Mouse (Mus musculus) left cerebral cortex, adult 2 months (tissue): Measurements from ENCODE around the gene Pax5. TPM values are rescaled to one million over a fixed set of nuclear protein-coding genes. Genes with fewer than 3 reads are reported as not detected.

Source experiments
- DNase-seq, 2 experiments: peaks; one replicate each; pipeline ENCODE4 v3.0.0; 2021 to 2022; ENCODE audit warnings: low spot score in 2 of 2, mixed read lengths in 1 of 2; ENCODE audit errors: extremely low spot score in 1 of 2
- H3K27ac ChIP-seq: fragments of 200-600 bp; 2 replicates; pipeline ENCODE4 v1.8.1; 2022
- H3K4me3 ChIP-seq: fragments of 200-600 bp; 2 replicates; pipeline ENCODE4 v1.8.1; 2022
- CTCF ChIP-seq: fragments of 200-600 bp; IDR thresholded peaks from 2 replicates; pipeline ENCODE4 v1.8.1; 2022; ENCODE audit warnings: antibody characterized with exemption, mild to moderate bottlenecking, moderate library complexity
- intact Hi-C: fragments of 180-260 bp; cut with DNase I; formaldehyde crosslinking; loops from one replicate; pipeline ENCODE4 v1.15.1; 2025
- total RNA-seq, 2 experiments: library from RNA; stranded (reverse); gene quantifications; 2 replicates each; pipeline ENCODE4 v1.2.3; 2021

The Pax5 gene
- total RNA-seq, 2 experiments from 2014 or later: 0.51 TPM; not detected in 1

GRCm38 (mm10) chr4:44641831-44642587, 68.3 kb downstream of the Pax5 start:
- DNase-seq: no peak
- no peak overlapping the region for H3K27ac ChIP-seq
- TF ChIP-seq CTCF: no peak
- no peak overlapping the region for H3K4me3 ChIP-seq
- intact Hi-C loops: no loop called here

DNA sequence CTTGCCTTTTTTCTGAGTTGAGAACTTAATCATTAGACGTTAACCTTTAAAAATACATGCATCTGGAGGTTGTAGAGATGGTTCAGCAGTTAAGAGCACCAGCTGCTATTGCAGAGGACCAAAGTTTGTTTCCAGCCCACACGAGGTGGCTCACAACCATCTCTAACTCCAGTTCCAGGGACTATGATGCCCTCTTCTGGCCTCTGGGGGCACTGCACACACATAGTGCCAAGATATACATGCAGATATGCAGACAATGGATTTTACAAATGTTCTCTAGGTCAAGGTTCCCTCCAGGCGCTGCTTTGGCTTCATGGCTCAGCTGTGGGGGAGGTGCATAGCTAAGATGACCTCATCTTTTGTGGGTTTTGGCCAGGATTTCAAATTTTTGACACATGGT, 74.7 kb downstream of the Pax5 start:
- DNase-seq: no peak
- H3K4me3 ChIP-seq: no peak overlapping the region
- no peak overlapping the region for H3K27ac ChIP-seq
- TF ChIP-seq CTCF: no peak; the same call in none of the 2 replicates
- intact Hi-C loops: no loop called here

GRCm38 (mm10) chr4:44633694-44634524, 76.4 kb downstream of the Pax5 start:
- no peak for TF ChIP-seq CTCF
- DNase-seq: no peak
- intact Hi-C loops: no loop called here
- Histone ChIP-seq H3K27ac (no peak overlapping the region), H3K4me3 (no peak overlapping the region)

DNA sequence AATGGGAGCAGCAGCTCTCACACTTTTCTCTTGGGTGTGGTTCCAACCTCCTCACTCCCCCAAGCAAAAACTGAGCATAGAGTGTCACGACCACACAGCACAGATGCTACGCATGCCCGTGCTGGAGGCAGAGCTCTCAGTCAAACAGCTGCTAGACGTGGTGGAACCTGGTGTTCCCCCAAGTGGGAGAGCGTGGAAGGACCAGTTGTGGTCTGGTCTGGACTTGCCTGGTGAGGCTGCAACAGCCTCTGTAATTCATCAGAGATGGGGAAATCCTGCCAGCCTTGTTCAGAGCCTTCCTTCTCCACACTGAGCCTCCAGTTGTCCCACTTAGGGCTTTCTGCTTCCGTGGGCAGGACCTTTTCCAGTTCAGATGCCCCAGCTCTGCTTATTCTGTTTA, 80.2 kb downstream of the Pax5 start:
- no peak overlapping the region for H3K4me3 ChIP-seq
- no peak overlapping the region for H3K27ac ChIP-seq
- no peak for TF ChIP-seq CTCF
- intact Hi-C loops: no loop called here
- DNase-seq: no peak

DNA sequence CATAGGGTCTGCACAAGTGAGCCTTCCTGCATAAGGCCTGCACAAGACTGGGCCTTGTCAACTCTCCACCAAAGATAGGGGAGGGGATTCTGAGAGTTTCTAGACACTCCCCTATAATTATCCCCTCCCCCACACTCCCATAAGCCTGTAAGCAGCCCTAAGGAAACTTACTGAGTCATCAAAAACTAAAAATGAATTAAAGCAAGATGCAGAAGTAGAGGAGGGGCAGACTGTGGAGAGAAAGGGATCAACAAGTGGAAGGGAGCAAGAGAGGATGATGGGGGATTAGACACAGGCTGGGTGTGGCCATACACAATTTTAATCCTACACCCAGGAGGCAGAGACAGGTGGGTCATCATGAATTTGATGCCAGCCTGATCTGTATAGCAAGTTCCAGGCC, 82.4 kb downstream of the Pax5 start:
- intact Hi-C loops: no loop called here
- no peak for TF ChIP-seq CTCF
- DNase-seq: no peak
- Histone ChIP-seq H3K4me3 (no peak overlapping the region), H3K27ac (no peak overlapping the region)

DNA sequence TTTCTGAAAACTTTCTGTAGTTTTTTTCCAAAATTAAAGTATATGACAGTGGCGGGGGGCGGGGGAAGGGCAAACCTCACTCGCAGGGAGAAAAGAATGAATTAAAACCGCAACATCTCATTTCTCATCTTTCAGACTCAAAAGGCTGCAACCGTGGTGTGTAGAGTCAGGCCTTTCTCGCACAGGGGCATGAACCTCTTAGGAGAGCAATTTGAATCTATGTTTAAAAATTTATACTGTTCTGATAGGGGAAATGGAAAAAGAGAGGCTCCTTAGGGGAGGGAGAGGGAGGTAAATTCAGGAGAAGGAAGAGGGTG, 85.2 kb downstream of the Pax5 start:
- no peak for DNase-seq

GRCm38 (mm10) chr4:44624232-44625107, 85.8 kb downstream of the Pax5 start:
- DNase-seq: no peak
- Histone ChIP-seq H3K27ac (no peak overlapping the region), H3K4me3 (no peak overlapping the region)
- no peak for TF ChIP-seq CTCF
- intact Hi-C loops: no loop called here

More for the DNA sequence above, 85.2 kb downstream of the Pax5 start:
- Histone ChIP-seq H3K27ac (no peak overlapping the region), H3K4me3 (no peak overlapping the region)
- intact Hi-C loops: no loop called here
- no peak for TF ChIP-seq CTCF

DNA sequence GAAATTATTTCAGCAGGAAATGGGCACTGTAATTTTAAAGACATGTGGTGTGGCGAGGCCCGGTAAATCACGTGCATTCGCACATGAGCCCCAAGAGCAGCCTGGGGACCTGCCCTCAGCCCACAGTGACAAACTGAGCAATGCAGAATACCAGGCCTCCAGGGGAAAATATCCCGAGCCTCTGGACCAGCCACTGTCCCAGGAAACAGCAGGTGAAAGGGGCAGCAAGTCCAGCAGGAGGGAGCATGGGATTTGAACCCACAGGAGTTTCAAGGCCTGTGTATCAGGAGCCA, 86.9 kb downstream of the Pax5 start:
- Histone ChIP-seq H3K4me3 (no peak overlapping the region), H3K27ac (no peak overlapping the region)
- intact Hi-C loops: no loop called here
- no peak for TF ChIP-seq CTCF
- DNase-seq: no peak

DNA sequence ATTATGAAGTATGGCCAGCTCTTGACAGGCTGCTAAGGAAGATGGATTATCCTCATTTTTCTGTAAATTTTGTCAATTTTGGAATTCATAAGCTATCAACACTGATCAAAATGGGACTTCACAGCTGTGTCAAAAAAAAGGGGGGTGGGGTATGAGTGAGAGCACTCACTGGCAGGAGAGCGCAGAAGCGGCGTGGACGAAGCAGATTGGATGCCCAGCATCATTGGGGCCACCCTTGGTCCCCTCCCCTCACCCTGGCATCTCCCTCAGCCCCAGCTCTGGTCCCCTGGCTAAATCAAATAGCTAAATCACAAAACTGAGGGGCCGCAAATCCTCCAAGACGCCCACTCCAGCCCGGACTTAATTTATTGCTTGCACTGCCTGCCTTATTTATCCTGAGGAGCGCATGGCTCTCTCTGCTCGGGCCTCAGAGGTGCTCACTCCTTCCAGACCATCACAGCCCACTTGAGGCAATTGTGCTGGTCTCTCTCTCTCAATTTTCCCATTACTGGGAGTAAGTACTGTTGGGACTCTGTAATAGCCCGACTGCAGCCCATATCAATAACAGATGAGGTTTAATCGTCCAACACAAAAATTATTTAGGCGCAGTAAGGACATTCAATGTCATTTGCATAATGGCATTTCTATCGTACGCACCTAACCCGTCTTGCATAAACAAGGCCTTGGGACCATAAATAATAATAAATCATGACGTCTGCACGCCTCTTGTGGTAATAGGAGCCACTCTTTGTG, 87.4 kb downstream of the Pax5 start:
- intact Hi-C loops: no loop called here
- DNase-seq: no peak
- no peak overlapping the region for H3K4me3 ChIP-seq
- no peak for TF ChIP-seq CTCF
- no peak overlapping the region for H3K27ac ChIP-seq

GRCm38 (mm10) chr4:44620241-44620640, 90.0 kb downstream of the Pax5 start:
- no peak for DNase-seq
- H3K4me3 ChIP-seq: no peak overlapping the region
- no peak overlapping the region for H3K27ac ChIP-seq
- intact Hi-C loops: no loop called here
- peak; percentile 3; the same call in 1 of the 2 replicates for TF ChIP-seq CTCF

- DNase-seq: no peak
- H3K27ac ChIP-seq: no peak overlapping the region
- no peak for TF ChIP-seq CTCF
- no peak overlapping the region for H3K4me3 ChIP-seq
- intact Hi-C loops: no loop called here
Measured at GRCm38 (mm10) chr4:44614066-44614667, 96.1 kb downstream of the Pax5 start.
